ENCODE assay signal across 26 mouse cellular contexts in genomic region chr6:95649123-95649663, GRCm38 (mm10).
A peak's percentile ranks its signal among the peaks of the same experiment; 100 is the strongest.
DNase-seq lines count a peak whose midpoint lies in the region; ATAC-seq and TF ChIP-seq lines count a peak whose summit lies in the region.
"Had no signal": no experiment of that assay in that cellular context is flagged by ENCODE, and none has a peak within 500 bp of the region (broad histone marks: within the 10 kb centered on the region; RNA-seq: fewer than 3 reads in every experiment).

No protein-coding gene starts in this region.

- WGBS in cerebellum, adult 2 months = 48% methylated on average over 10 of the region's 10 CpGs
- WGBS in embryonic facial prominence, embryonic 11.5 days = 76% methylated on average over 10 of the region's 10 CpGs

- ATAC-seq in embryonic facial prominence, embryonic 11.5 days (replicated peaks; ENCODE audit: insufficient number of reproducible peaks, low FRiP score, low TSS enrichment, low read depth) = peak; percentile 69; the same call in 1 of the 2 replicates
- ATAC-seq: intestine, postnatal 0 days; liver, postnatal 0 days; lung, postnatal 0 days; midbrain, embryonic 16.5 days had no signal

- no peaks in the 10 kb centered on the region for H3K9me3 ChIP-seq in embryonic facial prominence, embryonic 11.5 days (replicated peaks; ENCODE audit: control insufficient read depth, low read length)
- H3K9me3 ChIP-seq: limb, embryonic 12.5 days; neural tube, embryonic 12.5 days had no signal

- H3K4me1 ChIP-seq in cerebellum, adult 2 months (ENCODE audit: control insufficient read depth, insufficient read depth, low read length) = no peaks in the 10 kb centered on the region
- no peaks in the 10 kb centered on the region; the same call in 1 of the 2 replicates for H3K4me1 ChIP-seq in embryonic facial prominence, embryonic 11.5 days (ENCODE audit: control insufficient read depth, insufficient read depth, low read length)
- H3K4me1 ChIP-seq: megakaryocyte, embryonic 14.5 days; neural tube, embryonic 12.5 days had no signal

- no peak overlapping the region for H3K9ac ChIP-seq in embryonic facial prominence, embryonic 11.5 days (replicated peaks; ENCODE audit: low read length)
- H3K9ac ChIP-seq: hindbrain, embryonic 14.5 days; limb, embryonic 12.5 days; liver, postnatal 0 days; neural tube, embryonic 12.5 days had no signal

- no peak for TF ChIP-seq POLR2A in cerebellum, adult 2 months (IDR thresholded peaks at IDR 0.05; ENCODE audit: borderline replicate concordance, insufficient read depth, low read length)

- no peak overlapping the region for H3K27ac ChIP-seq in cerebellum, adult 2 months (ENCODE audit: insufficient read depth, low read length)
- no peak overlapping the region for H3K27ac ChIP-seq in embryonic facial prominence, embryonic 11.5 days (replicated peaks; ENCODE audit: low read depth, low read length)
- H3K27ac ChIP-seq: hindbrain, embryonic 14.5 days; limb, embryonic 12.5 days; neural tube, embryonic 12.5 days had no signal

- intact Hi-C loops in left cerebral cortex, postnatal 4 days (cut with DNase I) = no loop called here
- intact Hi-C loops in left cerebral cortex, postnatal 36 days (cut with DNase I) = no loop called here

- H3K4me2 ChIP-seq in embryonic facial prominence, embryonic 11.5 days (ENCODE audit: low read depth, low read length) = no peak overlapping the region
- H3K4me2 ChIP-seq: heart, embryonic 11.5 days; hindbrain, embryonic 14.5 days; limb, embryonic 12.5 days; liver, embryonic 11.5 days; neural tube, embryonic 12.5 days had no signal

- no peaks in the 10 kb centered on the region for H3K27me3 ChIP-seq in cerebellum, adult 2 months (ENCODE audit: control insufficient read depth, insufficient read depth, low read length)
- no peaks in the 10 kb centered on the region for H3K27me3 ChIP-seq in embryonic facial prominence, embryonic 11.5 days (ENCODE audit: control insufficient read depth, insufficient read depth, low read length)
- H3K27me3 ChIP-seq: CH12.LX; limb, embryonic 12.5 days; megakaryocyte, embryonic 14.5 days; neural tube, embryonic 12.5 days had no signal

- TF ChIP-seq CTCF in cerebellum, adult 2 months (IDR thresholded peaks at IDR 0.05; ENCODE audit: borderline replicate concordance, insufficient read depth, low read depth, low read length) = no peak

- peak; percentile 4 to 21 for DNase-seq in cerebellum, postnatal 14 days
- DNase-seq in cerebellum, adult 2 months = no peak
- peak; percentile 7 for DNase-seq in left cerebral cortex, postnatal 4 days
- DNase-seq in left cerebral cortex, postnatal 36 days (ENCODE audit: low spot score in 2 of 2) = no peak
- no peak for DNase-seq in embryonic facial prominence, embryonic 11.5 days (ENCODE audit: low spot score)
- peak; percentile 48 for DNase-seq in retina, postnatal 1 day
- DNase-seq in urinary bladder, postnatal 14 days (ENCODE audit: low spot score) = no peak
- DNase-seq: adrenal gland, adult 8-10 months; cerebellum, adult 9-10 months; embryo, embryonic 11 days; gastrocnemius, postnatal 14 days; kidney, postnatal 14 days; layer of hippocampus, adult 9-11 months; liver, postnatal 0 days; lung, postnatal 4 days; thymus, postnatal 4 days had no signal

- no peaks in the 10 kb centered on the region for H3K36me3 ChIP-seq in embryonic facial prominence, embryonic 11.5 days (replicated peaks; ENCODE audit: control insufficient read depth, insufficient read depth, low read depth, low read length)
- H3K36me3 ChIP-seq: neural tube, embryonic 12.5 days had no signal

- H3K4me3 ChIP-seq in cerebellum, adult 2 months (replicated peaks; ENCODE audit: insufficient read depth, low read depth, low read length) = no peak overlapping the region
- no peak overlapping the region for H3K4me3 ChIP-seq in embryonic facial prominence, embryonic 11.5 days (ENCODE audit: low read depth, low read length)
- H3K4me3 ChIP-seq: limb, embryonic 12.5 days; megakaryocyte, embryonic 14.5 days; neural tube, embryonic 12.5 days had no signal

Comparison
In these comparisons a context has a peak if more than half of its experiments do, and no peak if none do; other contexts are left out.
1. DNase-seq: peak in cerebellum, postnatal 14 days (2 of 2), left cerebral cortex, postnatal 4 days (single experiment) and retina, postnatal 1 day (single experiment); none in cerebellum, adult 2 months (0 of 2), left cerebral cortex, postnatal 36 days (0 of 2), embryonic facial prominence, embryonic 11.5 days (single experiment) and urinary bladder, postnatal 14 days (single experiment).